Mouse (Mus musculus) ES-E14 (cell line): ENCODE data around the gene Pabpc1l.

Source experiments
- CHD2 ChIP-seq: IDR thresholded peaks from 2 replicates; pipeline ENCODE4 v1.6.1; 2014; ENCODE audit warnings: mild to moderate bottlenecking, low read depth, low read length, inconsistent platforms
- HCFC1 ChIP-seq: IDR thresholded peaks from 2 replicates; pipeline ENCODE4 v1.6.1; 2012; ENCODE audit warnings: low read length, inconsistent platforms, borderline replicate concordance; ENCODE audit not compliant: insufficient read depth
- MAFK ChIP-seq: IDR thresholded peaks from 2 replicates; pipeline ENCODE4 v1.6.1; 2014; ENCODE audit warnings: mild to moderate bottlenecking, low read depth, low read length, inconsistent platforms; ENCODE audit not compliant: insufficient read depth

DNA sequence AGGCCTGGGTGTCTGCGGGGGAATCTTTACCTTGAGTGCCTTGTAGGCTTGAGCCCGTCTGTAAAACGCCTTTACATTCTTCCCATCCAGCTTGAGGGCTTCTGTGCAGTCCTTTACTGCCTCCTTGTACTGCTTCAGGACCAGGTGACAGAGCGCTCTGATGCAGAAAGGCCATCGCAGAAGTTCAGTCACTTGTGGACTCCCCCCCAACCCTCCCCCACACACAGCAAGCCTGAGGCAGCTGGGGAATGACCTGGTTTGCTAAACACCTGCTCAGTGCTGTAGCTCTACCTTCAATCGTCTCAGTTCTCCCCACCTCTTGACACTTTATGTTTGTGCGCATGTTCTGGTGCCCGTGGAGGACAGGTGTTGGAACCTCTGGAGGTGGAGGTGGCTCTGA is 29.4 kb downstream of the Pabpc1l start:
- TF ChIP-seq MAFK (no peak), HCFC1 (no peak), CHD2 (no peak)
